Mouse (Mus musculus) layer of hippocampus, adult 9-10 months (tissue): Measurements from ENCODE around the gene Mrln.

Source experiments
- DNase-seq: peaks from one replicate; pipeline ENCODE4 v3.0.0; 2022; ENCODE audit warnings: low spot score

The Mrln gene

DNA sequence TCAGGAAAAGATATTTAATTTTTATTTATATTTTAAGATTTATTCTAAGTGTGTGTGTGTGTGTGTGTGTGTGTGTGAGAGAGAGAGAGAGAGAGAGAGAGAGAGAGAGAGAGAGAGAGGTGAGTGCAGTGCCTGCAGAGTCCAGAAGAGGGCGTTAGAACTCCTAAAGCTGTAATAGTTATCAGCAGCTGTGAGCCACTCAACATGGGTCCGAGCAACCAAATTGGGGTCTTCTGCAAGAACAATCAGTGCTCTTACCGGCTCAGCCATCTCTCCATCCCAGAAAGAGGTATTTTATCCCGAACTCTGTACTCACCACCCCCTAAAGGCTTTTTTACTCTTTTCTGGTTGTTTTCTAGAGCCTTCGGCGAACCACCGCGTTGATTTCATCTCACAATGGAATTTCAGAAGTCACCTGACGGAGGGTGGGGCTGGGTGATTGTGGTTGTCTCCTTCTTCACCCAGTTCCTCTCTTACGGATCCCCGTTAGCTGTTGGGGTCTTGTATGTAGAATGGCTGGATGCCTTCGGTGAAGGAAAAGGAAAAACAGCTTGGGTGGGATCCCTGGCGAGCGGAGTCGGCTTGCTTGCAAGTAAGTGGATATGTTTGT is 51.2 kb downstream of the Mrln start:
- DNase-seq = no peak

DNA sequence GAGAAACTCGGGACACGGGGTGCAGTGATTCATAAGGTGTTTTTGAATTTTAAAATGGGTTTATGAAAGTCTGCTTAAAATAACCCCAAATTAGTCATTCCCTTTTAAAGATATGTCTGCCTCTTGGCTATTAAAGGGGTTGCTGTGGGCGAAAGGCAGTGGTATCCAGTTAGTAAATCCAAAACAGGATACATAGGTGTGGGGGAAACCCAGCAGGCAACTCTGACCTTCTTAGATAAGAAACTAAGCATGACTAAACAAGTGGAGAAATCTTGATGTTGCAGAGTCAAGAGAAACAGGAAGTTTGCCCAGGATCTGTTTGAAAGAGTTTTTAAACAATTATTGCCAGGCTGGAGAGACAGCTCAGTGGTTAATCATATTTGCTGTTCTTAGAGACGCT is 52.6 kb downstream of the Mrln start:
- no peak for DNase-seq

DNA sequence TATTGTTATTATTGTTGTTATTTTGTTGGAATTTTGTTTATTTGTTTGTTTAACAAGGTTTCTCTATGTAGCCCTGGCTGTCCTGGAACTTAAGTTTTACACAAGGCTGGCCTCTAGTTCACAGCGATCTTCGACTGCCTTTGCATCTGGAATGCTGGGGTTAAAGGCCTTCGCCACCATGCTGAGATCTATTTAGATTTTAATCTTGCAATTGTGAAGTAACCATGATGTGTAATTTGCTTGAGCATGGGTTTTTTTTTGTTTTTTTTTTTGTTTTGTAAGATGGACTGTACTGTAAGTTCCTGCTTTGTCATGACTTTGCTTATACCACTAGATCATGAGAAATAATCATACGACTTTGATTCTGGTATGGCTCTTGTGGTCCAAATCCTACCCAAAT is 56.4 kb downstream of the Mrln start:
- DNase-seq = no peak

DNA sequence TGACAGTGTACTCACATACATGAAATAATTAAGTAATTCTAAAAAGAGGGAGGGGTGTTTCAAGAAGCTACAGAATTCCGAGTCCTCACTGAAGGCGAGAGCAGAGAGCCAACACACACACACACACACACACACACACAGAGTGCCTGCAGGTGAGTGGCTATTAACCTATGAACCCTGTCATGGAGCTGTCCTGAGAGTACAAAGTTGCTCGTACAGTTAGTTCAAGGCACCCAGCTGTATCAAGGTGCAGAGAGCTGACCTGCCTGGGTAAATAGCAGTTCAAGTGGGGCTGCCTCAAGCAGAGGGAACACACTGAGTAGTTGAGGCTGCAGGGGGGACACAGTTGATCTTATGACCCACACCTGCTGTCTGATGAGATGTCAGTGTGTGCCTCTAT is 57.6 kb downstream of the Mrln start:
- no peak for DNase-seq

DNA sequence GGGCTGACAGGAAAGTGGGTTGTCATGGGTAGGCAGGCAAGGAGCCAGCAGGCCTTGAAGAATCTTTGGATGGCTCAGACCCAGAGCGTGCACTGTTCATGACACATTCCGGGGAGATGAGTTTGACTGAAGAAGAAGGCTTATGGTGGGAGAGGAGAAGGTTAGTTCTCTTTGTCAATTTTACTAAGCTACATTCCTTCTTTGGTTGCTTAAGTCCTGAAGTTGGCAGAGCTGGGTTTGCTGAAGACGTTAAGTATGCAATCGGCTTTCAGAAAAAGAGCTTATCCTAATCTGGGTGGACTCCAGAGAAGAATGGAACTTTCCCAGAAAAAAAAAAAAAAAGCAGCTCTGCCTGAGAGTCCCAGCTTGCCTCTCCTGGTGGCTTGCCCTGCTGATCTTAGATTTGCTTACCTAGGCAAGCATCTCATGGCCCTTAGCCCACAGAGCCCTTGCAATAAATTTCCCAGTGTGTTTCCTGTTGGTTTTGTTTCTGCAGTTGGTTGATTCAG is 59.3 kb downstream of the Mrln start:
- no peak for DNase-seq

DNA sequence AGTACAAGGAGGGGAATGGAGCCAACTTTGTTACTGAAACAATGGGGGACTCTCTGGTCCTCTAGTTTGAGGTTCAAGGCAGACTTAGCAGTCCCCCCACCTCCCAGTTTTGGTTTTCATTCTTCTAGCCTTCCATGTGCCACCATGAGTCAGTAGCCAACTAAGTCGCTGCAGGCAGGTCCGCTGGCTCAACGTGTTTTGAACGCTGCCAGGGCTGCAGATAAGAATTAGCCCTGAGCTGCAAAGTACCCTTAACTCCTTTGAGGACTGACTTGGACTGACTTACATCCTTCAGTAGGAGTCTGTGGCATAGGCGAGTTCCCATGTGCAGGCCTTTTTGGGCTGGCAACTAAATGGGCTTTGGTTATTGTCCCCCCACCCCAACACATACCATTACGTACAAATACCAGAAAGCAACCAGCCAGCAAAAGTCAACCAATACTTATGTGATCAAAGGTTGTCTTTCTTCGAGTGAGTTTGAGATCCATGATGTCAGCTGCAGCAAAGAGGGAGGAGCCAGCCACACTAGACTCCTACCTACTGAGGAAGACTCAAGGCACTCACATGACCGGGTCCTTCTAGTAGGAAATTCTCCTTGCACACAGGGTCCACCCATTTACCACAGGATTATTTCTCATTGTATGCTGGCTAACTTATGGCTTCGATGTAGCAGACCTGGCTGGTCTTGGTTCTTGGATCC is 60.0 kb downstream of the Mrln start:
- no peak for DNase-seq

DNA sequence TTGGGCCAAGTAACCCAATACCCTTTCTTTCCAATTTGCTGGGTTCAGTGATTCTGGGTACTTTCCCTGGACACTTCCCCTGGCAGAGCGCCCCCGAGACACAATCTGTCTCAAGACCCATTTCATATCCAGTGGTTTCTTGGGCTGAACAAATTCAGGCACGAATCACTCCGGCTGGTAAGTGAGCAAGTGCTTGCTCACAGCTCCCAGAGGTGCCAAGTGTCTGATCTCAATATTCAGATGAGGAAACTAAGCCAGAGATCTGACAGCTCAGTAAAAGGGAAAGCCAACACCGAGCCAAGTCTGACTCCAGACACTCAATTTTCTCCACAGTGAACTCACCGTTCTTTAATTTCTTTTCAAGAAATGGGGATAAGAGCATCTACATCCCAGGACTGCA is 62.0 kb downstream of the Mrln start:
- no peak for DNase-seq

DNA sequence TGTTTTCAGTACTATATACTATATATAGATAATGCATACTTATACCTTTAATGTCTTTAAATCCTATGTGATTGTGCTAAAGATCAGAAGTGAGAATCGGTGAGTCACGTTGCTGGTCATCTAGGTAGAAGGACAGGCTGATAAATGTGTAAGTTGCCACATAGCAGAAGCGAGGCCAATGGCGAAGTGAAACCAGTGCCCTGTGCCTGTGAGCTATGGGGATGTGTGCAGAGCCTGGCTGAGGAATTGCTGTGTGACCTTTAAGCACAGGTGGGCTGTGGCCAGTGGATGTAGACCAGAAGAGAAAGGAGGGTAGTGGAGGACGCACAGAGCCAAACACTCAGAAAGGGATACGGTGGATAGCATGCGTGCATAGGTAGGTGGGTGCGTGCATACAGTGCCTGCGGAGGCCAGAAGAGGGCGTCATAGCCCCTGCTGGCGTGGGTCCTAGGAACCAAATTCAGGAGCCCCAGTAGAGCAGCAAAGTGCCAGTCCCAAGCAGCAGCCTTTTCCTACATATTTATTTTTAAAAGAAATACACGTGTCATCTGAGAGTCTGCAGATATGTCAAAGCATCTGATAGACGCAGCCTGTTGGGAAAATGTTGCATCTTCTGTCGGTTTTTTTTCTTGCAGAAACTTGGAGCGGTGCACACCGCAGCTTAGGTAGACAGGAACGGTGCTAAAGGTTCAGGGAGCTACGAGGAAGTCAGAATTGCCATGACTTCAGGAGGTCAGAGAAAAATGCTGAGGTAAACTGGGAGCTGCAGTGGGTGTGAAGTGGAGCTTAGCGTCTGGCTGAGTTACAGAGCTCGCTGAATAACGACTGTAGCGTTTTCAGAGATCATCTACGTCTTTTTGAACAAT is 64.3 kb downstream of the Mrln start:
- no peak for DNase-seq
